Comparison of ENCODE assay signal across 15 mouse cellular contexts in genomic region chr1:60752986-60753385, GRCm38 (mm10).
"Had no signal": no experiment of that assay in that cellular context is flagged by ENCODE, and none has a peak within 500 bp of the region (broad histone marks: within the 10 kb centered on the region; RNA-seq: fewer than 3 reads in every experiment).

No protein-coding gene starts in this region.

- H3K4me1 ChIP-seq: midbrain, embryonic 10.5 days; midbrain, embryonic 13.5 days; neural tube, embryonic 12.5 days had no signal

- H3K27me3 ChIP-seq: midbrain, embryonic 13.5 days; neural tube, embryonic 12.5 days; stomach, embryonic 15.5 days had no signal

- H3K9ac ChIP-seq: lung, embryonic 14.5 days; midbrain, embryonic 13.5 days; neural tube, embryonic 12.5 days; stomach, embryonic 15.5 days had no signal

- H3K27ac ChIP-seq: midbrain, embryonic 10.5 days; midbrain, embryonic 13.5 days; neural tube, embryonic 12.5 days; stomach, embryonic 15.5 days; stomach, postnatal 0 days had no signal

- H3K9me3 ChIP-seq: midbrain, embryonic 10.5 days; midbrain, embryonic 13.5 days; neural tube, embryonic 12.5 days; stomach, embryonic 15.5 days had no signal

- H3K36me3 ChIP-seq: midbrain, embryonic 10.5 days; midbrain, embryonic 13.5 days; neural tube, embryonic 12.5 days; stomach, embryonic 15.5 days had no signal

- H3K4me2 ChIP-seq: lung, embryonic 14.5 days; midbrain, embryonic 13.5 days; neural tube, embryonic 12.5 days; stomach, embryonic 15.5 days had no signal

- ATAC-seq: midbrain, embryonic 13.5 days; midbrain, embryonic 16.5 days had no signal

- DNase-seq: lung, adult 18-20 months; lung, embryonic 14.5 days; lung, postnatal 10 days; lung, postnatal 4 days; right cerebral cortex, postnatal 14 days; thymus, adult 2 months; thymus, postnatal 25 days; thymus, postnatal 4 days had no signal

- H3K4me3 ChIP-seq: midbrain, embryonic 10.5 days; midbrain, embryonic 13.5 days; myocyte; neural tube, embryonic 12.5 days; stomach, embryonic 15.5 days had no signal
